Mouse (Mus musculus): Measurements from ENCODE around the gene D630045J12Rik. TPM values are rescaled to one million over a fixed set of nuclear protein-coding genes. Genes with fewer than 3 reads are reported as not detected.

Gene D630045J12Rik
- polyA plus RNA-seq, 1 experiment from 2014 or later = 19.1 TPM

- Histone ChIP-seq H3K4me1 (replicated peaks; ENCODE audit: control insufficient read depth, insufficient read depth, low read length) (no peaks in the 10 kb centered on the region), H3K27ac (ENCODE audit: low read length) (no peak overlapping the region), H3K27me3 (replicated peaks; ENCODE audit: control insufficient read depth, insufficient read depth, low read length) (no peaks in the 10 kb centered on the region), H3K4me3 (replicated peaks; ENCODE audit: low read length) (no peak overlapping the region), H3K9me3 (ENCODE audit: control insufficient read depth, low read length) (no peaks in the 10 kb centered on the region), H3K4me2 (ENCODE audit: low read length) (no peak overlapping the region), H3K36me3 (ENCODE audit: control insufficient read depth, insufficient read depth) (no peaks in the 10 kb centered on the region), H3K9ac (replicated peaks; ENCODE audit: low read depth, low read length) (no peak overlapping the region)
- no peak for ATAC-seq
- 76% methylated on average over 5 of the region's 5 CpGs for whole genome bisulfite sequencing
These were observed 9.8 kb upstream of the D630045J12Rik start for GRCm38 (mm10) chr6:38263393-38264159.

GRCm38 (mm10) chr6:38261877-38262276 is 8.1 kb upstream of the D630045J12Rik start:
- no peaks in the 10 kb centered on the region for H3K27me3 ChIP-seq (replicated peaks; ENCODE audit: control insufficient read depth, insufficient read depth, low read length)
- no peak overlapping the region for H3K9ac ChIP-seq (replicated peaks; ENCODE audit: low read depth, low read length)
- no peak overlapping the region for H3K4me3 ChIP-seq (replicated peaks; ENCODE audit: low read length)
- 67% methylated on average over 4 of the region's 4 CpGs for WGBS
- ATAC-seq = no peak
- H3K36me3 ChIP-seq (ENCODE audit: control insufficient read depth, insufficient read depth) = no peaks in the 10 kb centered on the region
- no peak overlapping the region for H3K27ac ChIP-seq (ENCODE audit: low read length)
- H3K4me1 ChIP-seq (replicated peaks; ENCODE audit: control insufficient read depth, insufficient read depth, low read length) = no peaks in the 10 kb centered on the region
- no peaks in the 10 kb centered on the region for H3K9me3 ChIP-seq (ENCODE audit: control insufficient read depth, low read length)
- no peak overlapping the region for H3K4me2 ChIP-seq (ENCODE audit: low read length)

GRCm38 (mm10) chr6:38257506-38257905 is 3.7 kb upstream of the D630045J12Rik start:
- no peak overlapping the region for H3K9ac ChIP-seq (replicated peaks; ENCODE audit: low read depth, low read length)
- no peak overlapping the region for H3K27ac ChIP-seq (ENCODE audit: low read length)
- no peaks in the 10 kb centered on the region for H3K36me3 ChIP-seq (ENCODE audit: control insufficient read depth, insufficient read depth)
- no peak for ATAC-seq
- no peak overlapping the region for H3K4me2 ChIP-seq (ENCODE audit: low read length)
- H3K9me3 ChIP-seq (ENCODE audit: control insufficient read depth, low read length) = no peaks in the 10 kb centered on the region
- peaks cover 9% of the 10 kb centered on the region for H3K4me1 ChIP-seq (replicated peaks; ENCODE audit: control insufficient read depth, insufficient read depth, low read length)
- WGBS = 97% methylated on average over 8 of the region's 8 CpGs
- H3K27me3 ChIP-seq (replicated peaks; ENCODE audit: control insufficient read depth, insufficient read depth, low read length) = no peaks in the 10 kb centered on the region
- no peak overlapping the region for H3K4me3 ChIP-seq (replicated peaks; ENCODE audit: low read length)

GRCm38 (mm10) chr6:38256793-38257192 is 3.0 kb upstream of the D630045J12Rik start:
- no peak overlapping the region for H3K4me2 ChIP-seq (ENCODE audit: low read length)
- WGBS = 88% methylated on average over 4 of the region's 4 CpGs
- H3K9me3 ChIP-seq (ENCODE audit: control insufficient read depth, low read length) = no peaks in the 10 kb centered on the region
- H3K4me1 ChIP-seq (replicated peaks; ENCODE audit: control insufficient read depth, insufficient read depth, low read length) = peaks cover 16% of the 10 kb centered on the region
- H3K36me3 ChIP-seq (ENCODE audit: control insufficient read depth, insufficient read depth) = no peaks in the 10 kb centered on the region
- H3K4me3 ChIP-seq (replicated peaks; ENCODE audit: low read length) = no peak overlapping the region
- H3K9ac ChIP-seq (replicated peaks; ENCODE audit: low read depth, low read length) = no peak overlapping the region
- no peak for ATAC-seq
- H3K27me3 ChIP-seq (replicated peaks; ENCODE audit: control insufficient read depth, insufficient read depth, low read length) = no peaks in the 10 kb centered on the region
- no peak overlapping the region for H3K27ac ChIP-seq (ENCODE audit: low read length)

- WGBS = 68% methylated on average over 2 of the region's 2 CpGs
- Histone ChIP-seq H3K27ac (ENCODE audit: low read length) (no peak overlapping the region), H3K4me3 (replicated peaks; ENCODE audit: low read length) (no peak overlapping the region), H3K4me1 (replicated peaks; ENCODE audit: control insufficient read depth, insufficient read depth, low read length) (peaks cover 25% of the 10 kb centered on the region), H3K9ac (replicated peaks; ENCODE audit: low read depth, low read length) (no peak overlapping the region), H3K4me2 (ENCODE audit: low read length) (no peak overlapping the region), H3K36me3 (ENCODE audit: control insufficient read depth, insufficient read depth) (no peaks in the 10 kb centered on the region), H3K27me3 (replicated peaks; ENCODE audit: control insufficient read depth, insufficient read depth, low read length) (no peaks in the 10 kb centered on the region), H3K9me3 (ENCODE audit: control insufficient read depth, low read length) (no peaks in the 10 kb centered on the region)
- no peak for ATAC-seq
These were observed 2.0 kb upstream of the D630045J12Rik start for GRCm38 (mm10) chr6:38255794-38256193.

- peaks cover 36% of the 10 kb centered on the region for H3K4me1 ChIP-seq (replicated peaks; ENCODE audit: control insufficient read depth, insufficient read depth, low read length)
- H3K4me3 ChIP-seq (replicated peaks; ENCODE audit: low read length) = peak overlapping the region; percentile 65
- 1% methylated on average over 19 of the region's 19 CpGs for WGBS
- no peaks in the 10 kb centered on the region for H3K27me3 ChIP-seq (replicated peaks; ENCODE audit: control insufficient read depth, insufficient read depth, low read length)
- no peaks in the 10 kb centered on the region for H3K9me3 ChIP-seq (ENCODE audit: control insufficient read depth, low read length)
- peak overlapping the region; percentile 80 for H3K4me2 ChIP-seq (ENCODE audit: low read length)
- peak overlapping the region; percentile 89 for H3K27ac ChIP-seq (ENCODE audit: low read length)
- peak; percentile 12; the same call in 1 of the 2 replicates for ATAC-seq
- no peaks in the 10 kb centered on the region for H3K36me3 ChIP-seq (ENCODE audit: control insufficient read depth, insufficient read depth)
- peak overlapping the region; percentile 97 for H3K9ac ChIP-seq (replicated peaks; ENCODE audit: low read depth, low read length)
These were observed 758 bp downstream of the D630045J12Rik start for GRCm38 (mm10) chr6:38252766-38253735.

- Histone ChIP-seq H3K4me1 (replicated peaks; ENCODE audit: control insufficient read depth, insufficient read depth, low read length) (peaks cover 37% of the 10 kb centered on the region), H3K9ac (replicated peaks; ENCODE audit: low read depth, low read length) (peak overlapping the region; percentile 97), H3K4me3 (replicated peaks; ENCODE audit: low read length) (peak overlapping the region; percentile 65), H3K4me2 (ENCODE audit: low read length) (peak overlapping the region; percentile 80), H3K36me3 (ENCODE audit: control insufficient read depth, insufficient read depth) (no peaks in the 10 kb centered on the region), H3K27ac (ENCODE audit: low read length) (no peak overlapping the region; the same call in 1 of the 2 replicates), H3K9me3 (ENCODE audit: control insufficient read depth, low read length) (no peaks in the 10 kb centered on the region), H3K27me3 (replicated peaks; ENCODE audit: control insufficient read depth, insufficient read depth, low read length) (no peaks in the 10 kb centered on the region)
- WGBS = 72% methylated on average over 10 of the region's 10 CpGs
- ATAC-seq = no peak
These were observed 1.7 kb downstream of the D630045J12Rik start for GRCm38 (mm10) chr6:38252139-38252538.

- ATAC-seq = no peak
- Histone ChIP-seq H3K4me3 (replicated peaks; ENCODE audit: low read length) (no peak overlapping the region), H3K4me2 (ENCODE audit: low read length) (peak overlapping the region; percentile 80), H3K36me3 (ENCODE audit: control insufficient read depth, insufficient read depth) (no peaks in the 10 kb centered on the region), H3K27ac (ENCODE audit: low read length) (no peak overlapping the region), H3K9ac (replicated peaks; ENCODE audit: low read depth, low read length) (no peak overlapping the region), H3K4me1 (replicated peaks; ENCODE audit: control insufficient read depth, insufficient read depth, low read length) (peaks cover 37% of the 10 kb centered on the region), H3K27me3 (replicated peaks; ENCODE audit: control insufficient read depth, insufficient read depth, low read length) (no peaks in the 10 kb centered on the region), H3K9me3 (ENCODE audit: control insufficient read depth, low read length) (no peaks in the 10 kb centered on the region)
- WGBS = 59% methylated on average over 4 of the region's 4 CpGs
These were observed 2.3 kb downstream of the D630045J12Rik start for GRCm38 (mm10) chr6:38251464-38251863.

GRCm38 (mm10) chr6:38247362-38247761 is 6.4 kb downstream of the D630045J12Rik start:
- no peak overlapping the region for H3K4me3 ChIP-seq (replicated peaks; ENCODE audit: low read length)
- no peak for ATAC-seq
- no peak overlapping the region for H3K27ac ChIP-seq (ENCODE audit: low read length)
- 85% methylated on average over 4 of the region's 4 CpGs for WGBS
- no peaks in the 10 kb centered on the region for H3K9me3 ChIP-seq (ENCODE audit: control insufficient read depth, low read length)
- no peaks in the 10 kb centered on the region for H3K36me3 ChIP-seq (ENCODE audit: control insufficient read depth, insufficient read depth)
- H3K27me3 ChIP-seq (replicated peaks; ENCODE audit: control insufficient read depth, insufficient read depth, low read length) = no peaks in the 10 kb centered on the region
- peaks cover 42% of the 10 kb centered on the region for H3K4me1 ChIP-seq (replicated peaks; ENCODE audit: control insufficient read depth, insufficient read depth, low read length)
- no peak overlapping the region for H3K4me2 ChIP-seq (ENCODE audit: low read length)
- H3K9ac ChIP-seq (replicated peaks; ENCODE audit: low read depth, low read length) = no peak overlapping the region

Data from forebrain, embryonic 16.5 days (tissue).